Mouse (Mus musculus) ZHBTc4 (cell line): ENCODE measurements around the gene Dpy19l2.
"Not testable (repeated sequence)": the region's sequence is repeated elsewhere in the genome, so short reads cannot be mapped to it uniquely, and the experiment has no call there.

Source experiments
- DNase-seq: peaks from one replicate; pipeline ENCODE4 v3.0.0-alpha.2; 2011; ENCODE audit warnings: low read depth, low spot score

The Dpy19l2 gene

GRCm38 (mm10) chr9:24695700-24696404, at the start of gene Dpy19l2:
TSS of gene Dpy19l2 (minus strand) at chr9:24696293.
- peak; percentile 69 for DNase-seq

GRCm38 (mm10) chr9:24744958-24745357, 48.9 kb upstream of the Dpy19l2 start:
- DNase-seq = no peak

GRCm38 (mm10) chr9:24701246-24701645, 5.2 kb upstream of the Dpy19l2 start:
- no peak for DNase-seq

- peak; percentile 18 for DNase-seq
Measured at GRCm38 (mm10) chr9:24696405-24696778, 299 bp upstream of the Dpy19l2 start.

- not testable (repeated sequence) for DNase-seq
Measured at GRCm38 (mm10) chr9:24637341-24637740, 58.8 kb downstream of the Dpy19l2 start.

- no peak for DNase-seq
Measured at GRCm38 (mm10) chr9:24624896-24625295, 71.2 kb downstream of the Dpy19l2 start, which contains the start of gene Cypt4. TSS of gene Cypt4 (plus strand) at chr9:24625196.

- DNase-seq = no peak
Measured at GRCm38 (mm10) chr9:24538159-24538558, 157.9 kb downstream of the Dpy19l2 start.

GRCm38 (mm10) chr9:24516575-24517139, 179.4 kb downstream of the Dpy19l2 start:
- peak; percentile 64 for DNase-seq

GRCm38 (mm10) chr9:24514078-24514469, 182.0 kb downstream of the Dpy19l2 start:
- no peak for DNase-seq

GRCm38 (mm10) chr9:24513290-24514077, 182.6 kb downstream of the Dpy19l2 start:
- no peak for DNase-seq

GRCm38 (mm10) chr9:24512121-24512539, 184.0 kb downstream of the Dpy19l2 start:
- no peak for DNase-seq

GRCm38 (mm10) chr9:24511371-24512120, 184.5 kb downstream of the Dpy19l2 start:
- DNase-seq = no peak

GRCm38 (mm10) chr9:24508880-24509279, 187.2 kb downstream of the Dpy19l2 start:
- no peak for DNase-seq
